Mouse (Mus musculus): ENCODE results near the gene Gm2237. TPM values are rescaled to one million over a fixed set of nuclear protein-coding genes. Genes with fewer than 3 reads are reported as not detected.
A peak's percentile ranks its signal among the peaks of the same experiment; 100 is the strongest.
"Not testable (repeated sequence)": the region's sequence is repeated elsewhere in the genome, so short reads cannot be mapped to it uniquely, and the experiment has no call there.

Gm2237 gene
- 1 to 10 TPM; 2.3 to 3.1 TPM for total RNA-seq (2021)
- long read RNA-seq, partial matches to known transcripts = 0 of 1 reads
- long read RNA-seq, other reads (novel, unspliced or antisense) = 1 of 1 reads

- DNase-seq (ENCODE audit: low spot score in 2 of 2) = peak in 1 of 2 experiments; percentile 11
These were observed at the start of gene Gm2237 for GRCm38 (mm10) chr14:19584804-19585667. TSS of gene Gm2237 (minus strand) at chr14:19585135.

DNA sequence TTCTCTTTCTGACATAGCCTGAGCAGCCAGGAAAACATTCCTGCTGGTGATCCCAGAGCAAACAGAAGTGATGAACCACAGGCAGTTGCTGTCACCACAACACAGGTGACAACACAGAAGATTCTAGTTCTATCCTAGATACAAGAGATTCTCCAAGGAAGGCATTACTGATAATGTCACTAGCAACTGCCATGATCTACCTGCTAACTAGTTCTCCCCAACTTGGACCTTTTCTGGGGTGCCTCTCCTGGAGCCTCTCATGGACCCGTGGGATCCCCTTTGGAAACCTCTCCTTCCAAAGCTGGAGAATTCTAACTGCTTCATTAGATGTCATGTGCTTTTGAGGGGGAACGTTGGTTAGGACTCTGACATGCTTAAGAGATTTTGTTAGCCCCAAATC lies 17.5 kb upstream of the Gm2237 start, which contains the start of gene Gm5458:
Gene Gm5458 (minus strand): TSS at position 101 of the 400 bp plus-strand sequence.
- DNase-seq (ENCODE audit: low spot score in 2 of 2) = not testable (repeated sequence)

GRCm38 (mm10) chr14:19549863-19550262 lies 35.1 kb downstream of the Gm2237 start, which contains the start of gene Gm2244:
TSS of gene Gm2244 (minus strand) at chr14:19549963.
- DNase-seq (ENCODE audit: low spot score in 2 of 2) = not testable (repeated sequence)

Other genes starting within 250 kb of the Gm2237 start
- not detected for gene Gm21738, start 166.2 kb downstream of the Gm2237 start, total RNA-seq (2021)
- gene Gm2244, start 35.2 kb downstream of the Gm2237 start, total RNA-seq (2021) = not detected
- gene Gm5458, start 17.4 kb upstream of the Gm2237 start, total RNA-seq (2021) = not detected
- 1 to 10 TPM; 1.6 to 3.0 TPM for gene Nid2, start 166.1 kb upstream of the Gm2237 start, total RNA-seq (2021)
- gene Rtraf, start 238.7 kb upstream of the Gm2237 start, total RNA-seq (2021) = 10 to 100 TPM; 53.9 to 55.4 TPM

Data from layer of hippocampus, adult 18-20 months (tissue).